Mouse (Mus musculus) MEL (cell line): ENCODE results near the gene Tmem88. TPM values are rescaled to one million over a fixed set of nuclear protein-coding genes. Genes with fewer than 3 reads are reported as not detected.
A peak's percentile ranks its signal among the peaks of the same experiment; 100 is the strongest.

Source experiments
- DNase-seq: peaks from one replicate; pipeline ENCODE4 v3.0.0; 2011; ENCODE audit warnings: low read depth, low spot score
- H3K27ac ChIP-seq: 2 replicates; pipeline ENCODE4 v1.5.1; 2012; ENCODE audit warnings: low read depth, mild to moderate bottlenecking, control low read depth, low read length, moderate library complexity; ENCODE audit not compliant: control insufficient read depth
- H3K27me3 ChIP-seq, 2 experiments: fragments of 150-350 bp in 1 of 2; sonication (generic) in 1 of 2; 2 replicates each; pipeline ENCODE4 v1.6.1; 2012; ENCODE audit warnings: low read length in 2 of 2, mild to moderate bottlenecking in 2 of 2, improper control_type of control experiment in 1 of 2, moderate library complexity in 1 of 2; ENCODE audit not compliant: insufficient read depth in 2 of 2, control insufficient read depth in 1 of 2
- H3K36me3 ChIP-seq, 2 experiments: 2 replicates each; pipeline ENCODE4 v1.6.1; 2012 to 2014; ENCODE audit warnings: low read length in 2 of 2, improper control_type of control experiment in 1 of 2, inconsistent platforms in 1 of 2, mild to moderate bottlenecking in 1 of 2; ENCODE audit not compliant: insufficient read depth in 2 of 2, control insufficient read depth in 1 of 2
- H3K4me1 ChIP-seq, 2 experiments: fragments of 150-350 bp in 1 of 2; sonication (generic) in 1 of 2; 2 replicates each; pipeline ENCODE4 v1.6.1; 2012; ENCODE audit warnings: low read length in 2 of 2, improper control_type of control experiment in 1 of 2, mild to moderate bottlenecking in 1 of 2; ENCODE audit not compliant: insufficient read depth in 2 of 2, control insufficient read depth in 1 of 2
- H3K4me3 ChIP-seq, 2 experiments: fragments of 150-350 bp in 1 of 2; sonication (generic) in 1 of 2; 2 replicates each; pipeline ENCODE4 v1.5.1; 2012; ENCODE audit warnings: low read depth in 2 of 2, low read length in 2 of 2, mild to moderate bottlenecking in 2 of 2, moderate library complexity in 2 of 2, control low read depth in 1 of 2, improper control_type of control experiment in 1 of 2; ENCODE audit not compliant: control insufficient read depth in 1 of 2, insufficient read depth in 1 of 2
- H3K79me2 ChIP-seq: 2 replicates; pipeline ENCODE4 v1.6.1; 2012; ENCODE audit warnings: mild to moderate bottlenecking, low read length, moderate library complexity; ENCODE audit not compliant: control insufficient read depth, poor library complexity, insufficient read depth
- H3K9ac ChIP-seq: 2 replicates; pipeline ENCODE4 v1.6.1; 2012; ENCODE audit warnings: low read depth, mild to moderate bottlenecking, control low read depth, low read length, moderate library complexity; ENCODE audit not compliant: control insufficient read depth, poor library complexity, severe bottlenecking
- H3K9me3 ChIP-seq: fragments of 150-350 bp; sonication (generic); replicated peaks from 2 replicates; pipeline ENCODE4 v1.6.1; 2012; ENCODE audit warnings: mild to moderate bottlenecking, low read length, improper control_type of control experiment, moderate library complexity; ENCODE audit not compliant: insufficient read depth
- BHLHE40 ChIP-seq: IDR thresholded peaks from 2 replicates; pipeline ENCODE4 v1.6.1; 2012; ENCODE audit warnings: low read depth, mild to moderate bottlenecking, inconsistent platforms, low read length, improper control_type of control experiment, borderline replicate concordance
- CHD1 ChIP-seq: IDR thresholded peaks from 2 replicates; pipeline ENCODE4 v1.6.1; 2012; ENCODE audit warnings: low read depth, mild to moderate bottlenecking, inconsistent platforms, low read length, improper control_type of control experiment
- CHD2 ChIP-seq: IDR thresholded peaks from 2 replicates; pipeline ENCODE4 v1.6.1; 2011; ENCODE audit warnings: low read length, improper control_type of control experiment
- CTCF ChIP-seq, 3 experiments: IDR thresholded peaks in 2 of 3; conservative IDR thresholded peaks in 1 of 3; 2 replicates each; pipeline ENCODE4 v1.5.1; 2011 to 2012; ENCODE audit warnings: low read length in 3 of 3, low read depth in 2 of 3, mild to moderate bottlenecking in 2 of 3, improper control_type of control experiment in 1 of 3, inconsistent platforms in 1 of 3, mixed read lengths in 1 of 3, moderate library complexity in 1 of 3; ENCODE audit not compliant: control insufficient read depth in 1 of 3, insufficient read depth in 1 of 3, poor library complexity in 1 of 3, severe bottlenecking in 1 of 3
- ELF1 ChIP-seq: IDR thresholded peaks from 2 replicates; pipeline ENCODE4 v1.6.1; 2014; ENCODE audit warnings: low read depth, mild to moderate bottlenecking, inconsistent platforms, low read length, improper control_type of control experiment, moderate library complexity
- EP300 ChIP-seq, 2 experiments: IDR thresholded peaks; 2 replicates each; pipeline ENCODE4 v1.6.1; 2011; ENCODE audit warnings: improper control_type of control experiment in 2 of 2, low read length in 2 of 2, low read depth in 1 of 2, mild to moderate bottlenecking in 1 of 2
- GATA1 ChIP-seq: IDR thresholded peaks from 2 replicates; pipeline ENCODE4 v1.6.1; 2011; ENCODE audit warnings: low read depth, low read length, improper control_type of control experiment
- HCFC1 ChIP-seq: IDR thresholded peaks from 2 replicates; pipeline ENCODE4 v1.6.1; 2012; ENCODE audit warnings: low read depth, mild to moderate bottlenecking, inconsistent platforms, low read length, improper control_type of control experiment, moderate library complexity
- JUND ChIP-seq: IDR thresholded peaks from 2 replicates; pipeline ENCODE4 v1.6.1; 2011; ENCODE audit warnings: low read depth, mild to moderate bottlenecking, improper control_type of control experiment, low read length
- KAT2A ChIP-seq: conservative IDR thresholded peaks from 2 replicates; pipeline ENCODE4 v1.6.1; 2012; ENCODE audit warnings: low read depth, low read length, improper control_type of control experiment, inconsistent platforms
- MAFK ChIP-seq: IDR thresholded peaks from 2 replicates; pipeline ENCODE4 v1.6.1; 2011; ENCODE audit warnings: low read depth, mild to moderate bottlenecking, low read length, improper control_type of control experiment, borderline replicate concordance
- MAX ChIP-seq: IDR thresholded peaks from 2 replicates; pipeline ENCODE4 v1.6.1; 2011; ENCODE audit warnings: low read length, improper control_type of control experiment
- MAZ ChIP-seq: IDR thresholded peaks from 2 replicates; pipeline ENCODE4 v1.6.1; 2012; ENCODE audit warnings: low read depth, mild to moderate bottlenecking, inconsistent platforms, low read length, improper control_type of control experiment
- MEF2A ChIP-seq: IDR thresholded peaks from 2 replicates; pipeline ENCODE4 v1.6.1; 2014; ENCODE audit warnings: low read depth, mild to moderate bottlenecking, inconsistent platforms, low read length, improper control_type of control experiment; ENCODE audit not compliant: poor library complexity, insufficient replicate concordance, severe bottlenecking; ENCODE audit errors: extremely low read depth
- MXI1 ChIP-seq: IDR thresholded peaks from 2 replicates; pipeline ENCODE4 v1.6.1; 2011; ENCODE audit warnings: mild to moderate bottlenecking, low read depth, low read length, improper control_type of control experiment
- MYC ChIP-seq: IDR thresholded peaks from 2 replicates; pipeline ENCODE4 v1.6.1; 2011; ENCODE audit warnings: low read depth, mild to moderate bottlenecking, low read length, improper control_type of control experiment, moderate library complexity
- NELFE ChIP-seq: IDR thresholded peaks from 2 replicates; pipeline ENCODE4 v1.6.1; 2011; ENCODE audit warnings: low read depth, low read length, improper control_type of control experiment
- NRF1 ChIP-seq: IDR thresholded peaks from 2 replicates; pipeline ENCODE4 v1.6.1; 2014; ENCODE audit warnings: low read depth, mild to moderate bottlenecking, inconsistent platforms, low read length, improper control_type of control experiment, moderate library complexity; ENCODE audit not compliant: poor library complexity, insufficient read depth, severe bottlenecking
- POLR2A ChIP-seq, 2 experiments: IDR thresholded peaks; 2 replicates each; pipeline ENCODE4 v1.6.1; 2011 to 2012; ENCODE audit warnings: low read length in 2 of 2, mild to moderate bottlenecking in 2 of 2, control low read depth in 1 of 2, improper control_type of control experiment in 1 of 2, low read depth in 1 of 2, moderate library complexity in 1 of 2; ENCODE audit not compliant: control insufficient read depth in 1 of 2, insufficient read depth in 1 of 2, poor library complexity in 1 of 2
- POLR2AphosphoS2 ChIP-seq: IDR thresholded peaks from 2 replicates; pipeline ENCODE4 v1.6.1; 2011; ENCODE audit warnings: low read length, improper control_type of control experiment
- RAD21 ChIP-seq: IDR thresholded peaks from 2 replicates; pipeline ENCODE4 v1.6.1; 2011; ENCODE audit warnings: mild to moderate bottlenecking, low read depth, low read length, improper control_type of control experiment
- SMC3 ChIP-seq: IDR thresholded peaks from 2 replicates; pipeline ENCODE4 v1.6.1; 2011; ENCODE audit warnings: low read depth, low read length, improper control_type of control experiment
- TAL1 ChIP-seq: IDR thresholded peaks from 2 replicates; pipeline ENCODE4 v1.6.1; 2012; ENCODE audit warnings: mild to moderate bottlenecking, inconsistent platforms, low read length, moderate library complexity, mixed read lengths
- TBP ChIP-seq: IDR thresholded peaks from 2 replicates; pipeline ENCODE4 v1.8.0; 2011; ENCODE audit warnings: low read depth, low read length, improper control_type of control experiment
- TCF12 ChIP-seq: IDR thresholded peaks from 2 replicates; pipeline ENCODE4 v1.6.1; 2014; ENCODE audit warnings: low read depth, mild to moderate bottlenecking, inconsistent platforms, low read length, improper control_type of control experiment, moderate library complexity
- USF2 ChIP-seq, 2 experiments: IDR thresholded peaks; 2 replicates each; pipeline ENCODE4 v1.6.1; 2011 to 2012; ENCODE audit warnings: improper control_type of control experiment in 2 of 2, low read length in 2 of 2, borderline replicate concordance in 1 of 2, inconsistent platforms in 1 of 2, low read depth in 1 of 2, mild to moderate bottlenecking in 1 of 2; ENCODE audit not compliant: insufficient read depth in 1 of 2
- ZKSCAN1 ChIP-seq: IDR thresholded peaks from 2 replicates; pipeline ENCODE4 v1.6.1; 2012; ENCODE audit warnings: low read depth, mild to moderate bottlenecking, inconsistent platforms, low read length, improper control_type of control experiment, moderate library complexity
- ZMIZ1 ChIP-seq: IDR thresholded peaks from 2 replicates; pipeline ENCODE4 v1.6.1; 2012; ENCODE audit warnings: low read depth, mild to moderate bottlenecking, inconsistent platforms, low read length, improper control_type of control experiment, moderate library complexity
- ZNF384 ChIP-seq: IDR thresholded peaks from 2 replicates; pipeline ENCODE4 v1.6.1; 2012; ENCODE audit warnings: low read depth, mild to moderate bottlenecking, inconsistent platforms, low read length, improper control_type of control experiment
- polyA plus RNA-seq, 2 experiments: library from polyadenylated mRNA; stranded (reverse) in 1 of 2; unstranded in 1 of 2; fragments of >175 nt in 1 of 2; fragments of >200 nt in 1 of 2; gene quantifications; 2 replicates each; pipeline versions ENCODE4 v1.2.1 to v1.2.4; 2012; ENCODE audit warnings: low replicate concordance in 2 of 2, low read depth in 1 of 2; ENCODE audit not compliant: insufficient read length in 2 of 2, insufficient read depth in 1 of 2, missing spikeins in 1 of 2
- total RNA-seq: library from RNA; depleted of rRNA; stranded (reverse); fragments of 300-350 nt; gene quantifications from 2 replicates; pipeline ENCODE4 v1.2.3, GENCODE M21; 2012

Tmem88 gene
- total and polyA plus RNA-seq, 3 experiments = 0.39 to 0.45 TPM; not detected in 1

- no peak for TF ChIP-seq USF2 (IDR thresholded peaks at IDR 0.05; ENCODE audit: borderline replicate concordance in 1 of 2, insufficient read depth in 1 of 2, low read depth in 1 of 2, low read length in 2 of 2)
- TF ChIP-seq ELF1 = peak; percentile 27; the same call in 1 of the 2 replicates
- TF ChIP-seq CTCF (IDR thresholded peaks at IDR 0.05 in 2 of 3, conservative IDR thresholded peaks at IDR 0.05 in 1 of 3; ENCODE audit: control insufficient read depth in 1 of 3, insufficient read depth in 1 of 3, low read depth in 2 of 3, low read length in 3 of 3, poor library complexity in 1 of 3, severe bottlenecking in 1 of 3) = no peak
- TF ChIP-seq EP300 (IDR thresholded peaks at IDR 0.05; ENCODE audit: low read depth in 1 of 2, low read length in 2 of 2) = peak; percentile 77 to 80
- no peak for TF ChIP-seq ZNF384
- TF ChIP-seq CHD2 = no peak; the same call in 1 of the 2 replicates
- TF ChIP-seq JUND = no peak
- no peak for TF ChIP-seq HCFC1
- no peak for TF ChIP-seq BHLHE40
Measured at GRCm38 (mm10) chr11:69396772-69397171, 1.3 kb downstream of the Tmem88 start (continued).

- TF ChIP-seq NRF1 (peak; percentile 21; the same call in 1 of the 2 replicates), MEF2A (no peak), SMC3 (no peak; the same call in 1 of the 2 replicates), MAX (peak; percentile 82), HCFC1 (peak; percentile 96), CHD1 (no peak), POLR2AphosphoS2 (peak; percentile 47), MAFK (no peak), TBP (no peak), TAL1 (no peak), MAZ (peak; percentile 21; the same call in 1 of the 2 replicates), TCF12 (peak; percentile 34; the same call in 1 of the 2 replicates), ZMIZ1 (0 out of 2 replicates have a peak, but pooled peaks have one; percentile 25), ELF1 (peak; percentile 70), CHD2 (peak; percentile 93), POLR2A (IDR thresholded peaks at IDR 0.05; ENCODE audit: control insufficient read depth in 1 of 2, insufficient read depth in 1 of 2, low read depth in 1 of 2, low read length in 2 of 2, poor library complexity in 1 of 2) (peak; percentile 68 to 70), GATA1 (no peak), KAT2A (peak; percentile 98), ZKSCAN1 (no peak), RAD21 (no peak), MYC (peak; percentile 85), MXI1 (peak; percentile 83), NELFE (peak; percentile 73)
- Histone ChIP-seq H3K27ac (peak overlapping the region; percentile 88), H3K4me1 (peaks cover 2 to 9% of the 10 kb centered on the region in 2 experiments; a peak in 3 of 4 replicates), H3K36me3 (peaks cover 0 to 5% of the 10 kb centered on the region in 2 experiments; a peak in 3 of 4 replicates), H3K9me3 (no peaks in the 10 kb centered on the region), H3K27me3 (no peaks in the 10 kb centered on the region), H3K9ac (peak overlapping the region; percentile 85), H3K4me3 (peak overlapping the region; percentile 54 to 67), H3K79me2 (peaks cover 9% of the 10 kb centered on the region)
- peak; percentile 100 for DNase-seq
Measured at GRCm38 (mm10) chr11:69395634-69396373, 2.2 kb downstream of the Tmem88 start.
